Mouse (Mus musculus) midbrain, postnatal 0 days (tissue): Measurements from ENCODE around the gene Hif1an. TPM values are rescaled to one million over a fixed set of nuclear protein-coding genes. Genes with fewer than 3 reads are reported as not detected.

ENCODE experiments used
- ATAC-seq: fragments of 200-750 bp; cut with Nextera tagmentation; 2 replicates; pipeline ENCODE4 v1.8.0; 2017; ENCODE audit warnings: moderate number of reproducible peaks, mild to moderate bottlenecking, moderate TSS enrichment, moderate library complexity; ENCODE audit not compliant: low FRiP score
- DNase-seq: peaks from one replicate; pipeline ENCODE4 v3.0.0-alpha.2; 2015; ENCODE audit warnings: low spot score
- H3K27ac ChIP-seq: fragments of 300-500 bp; sonication (generic); 2 replicates; pipeline ENCODE4 v1.5.1; 2014; ENCODE audit warnings: low read depth, mild to moderate bottlenecking, low read length, mixed read lengths
- H3K27me3 ChIP-seq: fragments of 300-500 bp; sonication (generic); 2 replicates; pipeline ENCODE4 v1.6.1; 2014; ENCODE audit warnings: low read length, control low read depth, mixed read lengths; ENCODE audit not compliant: insufficient read depth
- H3K36me3 ChIP-seq: fragments of 300-500 bp; sonication (generic); 2 replicates; pipeline ENCODE4 v1.6.1; 2014; ENCODE audit warnings: low read length, control low read depth, mixed read lengths; ENCODE audit not compliant: insufficient read depth
- H3K4me1 ChIP-seq: fragments of 300-500 bp; sonication (generic); 2 replicates; pipeline ENCODE4 v1.6.1; 2014; ENCODE audit warnings: mild to moderate bottlenecking, control low read depth, antibody characterized with exemption, low read length, mixed read lengths; ENCODE audit not compliant: insufficient read depth
- H3K4me2 ChIP-seq: fragments of 300-500 bp; sonication (generic); 2 replicates; pipeline ENCODE4 v1.6.1; 2014; ENCODE audit warnings: low read depth, mild to moderate bottlenecking, low read length, mixed read lengths; ENCODE audit not compliant: poor library complexity, severe bottlenecking
- H3K4me3 ChIP-seq: fragments of 300-500 bp; sonication (generic); 2 replicates; pipeline ENCODE4 v1.5.1; 2014; ENCODE audit warnings: low read depth, mild to moderate bottlenecking, low read length, moderate library complexity
- H3K9ac ChIP-seq: fragments of 300-500 bp; sonication (generic); replicated peaks from 2 replicates; pipeline ENCODE4 v1.6.1; 2014; ENCODE audit warnings: mild to moderate bottlenecking, low read length, moderate library complexity, mixed read lengths; ENCODE audit not compliant: poor library complexity, severe bottlenecking
- H3K9me3 ChIP-seq: fragments of 300-500 bp; sonication (generic); 2 replicates; pipeline ENCODE4 v1.6.1; 2016; ENCODE audit warnings: low read length, control low read depth
- CTCF ChIP-seq: IDR thresholded peaks from 2 replicates; pipeline ENCODE4 v1.5.1; 2016; ENCODE audit warnings: antibody characterized with exemption, mild to moderate bottlenecking
- WGBS: fragments of 180-500 bp; shearing (Covaris S2); extraction: QIAGEN DNeasy Blood & Tissue Kit; methylation state at CpG from one replicate; pipeline ENCODE4 v1.1.7; 2014; 5-methylcytosine and 5-hydroxymethylcytosine counted together
- polyA plus RNA-seq: library from polyadenylated mRNA; unstranded; fragments of >200 nt; fragmentation: Nextera tagmentation; extraction: Ambion mirVana; gene quantifications from 2 replicates; pipeline ENCODE4 v1.2.1, GENCODE M21; 2015
- total RNA-seq: library from RNA; depleted of rRNA; stranded (reverse); fragments of >200 nt; gene quantifications from 2 replicates; pipeline ENCODE4 v1.2.3, GENCODE M21; 2014; rRNA removed

The Hif1an gene
- total and polyA plus RNA-seq, 2 experiments from 2014 or later, result 9.3 to 18.1 TPM

DNA sequence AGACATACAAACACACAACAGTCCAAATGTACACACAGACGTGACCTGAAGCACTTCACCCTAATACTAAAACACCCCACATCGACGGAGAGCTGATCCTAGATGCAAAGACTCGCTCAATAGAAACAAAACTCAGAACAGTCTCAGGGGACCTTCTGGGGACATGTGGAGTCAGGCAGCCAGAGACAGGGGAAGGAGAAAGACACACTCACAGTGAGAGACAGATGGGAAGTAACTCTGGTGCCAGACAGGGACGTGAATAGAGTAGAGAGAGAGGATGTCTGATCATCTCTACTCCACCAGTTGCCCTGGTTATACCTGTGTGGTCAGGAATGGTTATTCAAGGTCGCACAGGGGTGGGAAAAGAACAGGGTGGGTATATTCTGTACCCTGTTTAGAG, 29.0 kb downstream of the Hif1an start:
- DNase-seq (no peak), ATAC-seq (no peak)
- Histone ChIP-seq H3K9me3 (no peaks in the 10 kb centered on the region), H3K36me3 (no peaks in the 10 kb centered on the region), H3K4me2 (no peak overlapping the region), H3K4me3 (no peak overlapping the region), H3K27me3 (peaks cover under 1% of the 10 kb centered on the region; the same call in 1 of the 2 replicates), H3K4me1 (no peaks in the 10 kb centered on the region), H3K27ac (no peak overlapping the region), H3K9ac (no peak overlapping the region)
- WGBS, result 67% methylated on average over 6 of the region's 6 CpGs
- TF ChIP-seq CTCF, result no peak

DNA sequence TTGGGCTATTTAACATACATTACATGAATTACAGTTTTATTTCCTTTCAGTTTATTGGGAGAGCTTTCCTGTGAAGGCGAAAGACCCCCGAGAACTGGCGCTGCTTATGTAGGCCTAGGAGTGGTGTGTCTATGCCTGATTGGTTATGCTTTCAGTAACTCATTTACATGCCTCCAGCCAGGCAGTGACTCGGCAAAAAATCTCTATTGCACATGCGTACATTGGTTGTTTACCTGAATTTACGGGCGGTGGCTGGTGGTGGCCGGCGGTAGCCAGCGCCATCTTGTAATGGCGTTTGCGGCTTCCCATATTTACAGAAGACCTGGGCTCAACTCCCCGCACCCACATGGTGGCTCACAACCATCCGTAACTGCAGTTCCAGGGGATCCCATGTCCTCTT, 31.5 kb downstream of the Hif1an start:
- Histone ChIP-seq H3K36me3 (no peaks in the 10 kb centered on the region), H3K4me2 (no peak overlapping the region), H3K27me3 (no peaks in the 10 kb centered on the region), H3K9me3 (no peaks in the 10 kb centered on the region), H3K9ac (no peak overlapping the region), H3K4me1 (no peaks in the 10 kb centered on the region), H3K4me3 (no peak overlapping the region), H3K27ac (no peak overlapping the region)
- 96% methylated on average over 14 of the region's 14 CpGs for WGBS
- ATAC-seq, result no peak
- TF ChIP-seq CTCF, result no peak
- no peak for DNase-seq

DNA sequence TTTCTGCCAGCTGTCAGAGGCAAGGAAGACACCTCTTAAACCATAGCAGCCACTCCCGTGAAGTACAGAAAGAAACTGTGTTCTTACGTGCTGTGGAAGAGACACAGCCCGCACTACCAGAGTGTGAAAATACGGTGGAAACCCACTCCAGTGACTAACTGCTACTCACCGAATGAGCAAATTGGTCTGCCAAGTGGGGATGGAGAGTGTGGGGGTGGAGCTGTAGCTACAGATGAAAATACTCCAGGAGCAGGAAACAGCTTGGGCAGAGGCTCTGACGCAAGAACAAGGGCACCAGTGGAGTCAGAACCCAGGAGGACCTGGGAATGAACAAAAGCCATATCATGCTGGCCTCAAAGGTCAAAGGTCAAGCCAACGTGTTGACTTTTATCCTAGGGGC, 55.5 kb downstream of the Hif1an start:
- TF ChIP-seq CTCF, result no peak
- DNase-seq (no peak), ATAC-seq (no peak)
- no peak overlapping the region for H3K4me2 ChIP-seq
- no peak overlapping the region for H3K27ac ChIP-seq
- no peak overlapping the region for H3K9ac ChIP-seq
- WGBS, result 60% methylated on average over 7 of the region's 7 CpGs
- no peaks in the 10 kb centered on the region for H3K27me3 ChIP-seq
- H3K4me3 ChIP-seq, result no peak overlapping the region
- no peaks in the 10 kb centered on the region for H3K4me1 ChIP-seq
- no peaks in the 10 kb centered on the region for H3K36me3 ChIP-seq
- no peaks in the 10 kb centered on the region for H3K9me3 ChIP-seq

Other genes with a start within 250 kb of the Hif1an start
- 0.33 and 0.44 TPM in 2 replicates for gene Scd4, start 229.8 kb upstream of the Hif1an start, total RNA-seq
- 0.17 TPM in 1 of 2 replicates, not detected in the other for gene Scd4, start 229.8 kb upstream of the Hif1an start, polyA plus RNA-seq
- gene Scd1, start 155.0 kb upstream of the Hif1an start, total RNA-seq, result 38.5 and 42.3 TPM in 2 replicates
- gene Scd1, start 155.0 kb upstream of the Hif1an start, polyA plus RNA-seq, result 7.1 and 7.5 TPM in 2 replicates
- 0.05 TPM in 1 of 2 replicates, not detected in the other for gene Wnt8b, start 69.4 kb upstream of the Hif1an start, total RNA-seq
- 0.44 and 1.0 TPM in 2 replicates for gene Wnt8b, start 69.4 kb upstream of the Hif1an start, polyA plus RNA-seq
- gene Sec31b, start 17.0 kb upstream of the Hif1an start, total RNA-seq, result 0.11 and 0.38 TPM in 2 replicates
- 0.13 and 0.26 TPM in 2 replicates for gene Sec31b, start 17.0 kb upstream of the Hif1an start, polyA plus RNA-seq
- gene Gm20538, start 10.0 kb upstream of the Hif1an start, total RNA-seq, result not detected in 2 replicates
- gene Gm20538, start 10.0 kb upstream of the Hif1an start, polyA plus RNA-seq, result not detected in 2 replicates
- 387 and 560 TPM in 2 replicates for gene Ndufb8, start 7.4 kb upstream of the Hif1an start, total RNA-seq
- gene Ndufb8, start 7.4 kb upstream of the Hif1an start, polyA plus RNA-seq, result 841 and 914 TPM in 2 replicates
- gene Pax2, start 193.2 kb downstream of the Hif1an start, total RNA-seq, result 0.28 and 0.77 TPM in 2 replicates
- 0.19 and 0.21 TPM in 2 replicates for gene Pax2, start 193.2 kb downstream of the Hif1an start, polyA plus RNA-seq